Mouse (Mus musculus) MEL (cell line): Measurements from ENCODE around the gene Lrrfip2. TPM values are rescaled to one million over a fixed set of nuclear protein-coding genes. Genes with fewer than 3 reads are reported as not detected.

Experiments
- DNase-seq: peaks from one replicate; pipeline ENCODE4 v3.0.0; 2011; ENCODE audit warnings: low read depth, low spot score
- H3K27ac ChIP-seq: 2 replicates; pipeline ENCODE4 v1.5.1; 2012; ENCODE audit warnings: low read depth, mild to moderate bottlenecking, control low read depth, low read length, moderate library complexity; ENCODE audit not compliant: control insufficient read depth
- H3K27me3 ChIP-seq, 2 experiments: fragments of 150-350 bp in 1 of 2; sonication (generic) in 1 of 2; 2 replicates each; pipeline ENCODE4 v1.6.1; 2012; ENCODE audit warnings: low read length in 2 of 2, mild to moderate bottlenecking in 2 of 2, improper control_type of control experiment in 1 of 2, moderate library complexity in 1 of 2; ENCODE audit not compliant: insufficient read depth in 2 of 2, control insufficient read depth in 1 of 2
- H3K36me3 ChIP-seq, 2 experiments: 2 replicates each; pipeline ENCODE4 v1.6.1; 2012 to 2014; ENCODE audit warnings: low read length in 2 of 2, improper control_type of control experiment in 1 of 2, inconsistent platforms in 1 of 2, mild to moderate bottlenecking in 1 of 2; ENCODE audit not compliant: insufficient read depth in 2 of 2, control insufficient read depth in 1 of 2
- H3K4me1 ChIP-seq, 2 experiments: fragments of 150-350 bp in 1 of 2; sonication (generic) in 1 of 2; 2 replicates each; pipeline ENCODE4 v1.6.1; 2012; ENCODE audit warnings: low read length in 2 of 2, improper control_type of control experiment in 1 of 2, mild to moderate bottlenecking in 1 of 2; ENCODE audit not compliant: insufficient read depth in 2 of 2, control insufficient read depth in 1 of 2
- H3K4me3 ChIP-seq, 2 experiments: fragments of 150-350 bp in 1 of 2; sonication (generic) in 1 of 2; 2 replicates each; pipeline ENCODE4 v1.5.1; 2012; ENCODE audit warnings: low read depth in 2 of 2, low read length in 2 of 2, mild to moderate bottlenecking in 2 of 2, moderate library complexity in 2 of 2, control low read depth in 1 of 2, improper control_type of control experiment in 1 of 2; ENCODE audit not compliant: control insufficient read depth in 1 of 2, insufficient read depth in 1 of 2
- H3K79me2 ChIP-seq: 2 replicates; pipeline ENCODE4 v1.6.1; 2012; ENCODE audit warnings: mild to moderate bottlenecking, low read length, moderate library complexity; ENCODE audit not compliant: control insufficient read depth, poor library complexity, insufficient read depth
- H3K9ac ChIP-seq: 2 replicates; pipeline ENCODE4 v1.6.1; 2012; ENCODE audit warnings: low read depth, mild to moderate bottlenecking, control low read depth, low read length, moderate library complexity; ENCODE audit not compliant: control insufficient read depth, poor library complexity, severe bottlenecking
- H3K9me3 ChIP-seq: fragments of 150-350 bp; sonication (generic); replicated peaks from 2 replicates; pipeline ENCODE4 v1.6.1; 2012; ENCODE audit warnings: mild to moderate bottlenecking, low read length, improper control_type of control experiment, moderate library complexity; ENCODE audit not compliant: insufficient read depth
- CHD2 ChIP-seq: IDR thresholded peaks from 2 replicates; pipeline ENCODE4 v1.6.1; 2011; ENCODE audit warnings: low read length, improper control_type of control experiment
- CTCF ChIP-seq, 3 experiments: IDR thresholded peaks in 2 of 3; conservative IDR thresholded peaks in 1 of 3; 2 replicates each; pipeline ENCODE4 v1.5.1; 2011 to 2012; ENCODE audit warnings: low read length in 3 of 3, low read depth in 2 of 3, mild to moderate bottlenecking in 2 of 3, improper control_type of control experiment in 1 of 3, inconsistent platforms in 1 of 3, mixed read lengths in 1 of 3, moderate library complexity in 1 of 3; ENCODE audit not compliant: control insufficient read depth in 1 of 3, insufficient read depth in 1 of 3, poor library complexity in 1 of 3, severe bottlenecking in 1 of 3
- E2F4 ChIP-seq: IDR thresholded peaks from 2 replicates; pipeline ENCODE4 v1.6.1; 2011; ENCODE audit warnings: low read depth, low read length, improper control_type of control experiment, borderline replicate concordance
- GABPA ChIP-seq: IDR thresholded peaks from 2 replicates; pipeline ENCODE4 v1.6.1; 2012; ENCODE audit warnings: low read depth, mild to moderate bottlenecking, inconsistent platforms, low read length, improper control_type of control experiment, moderate library complexity
- GATA1 ChIP-seq: IDR thresholded peaks from 2 replicates; pipeline ENCODE4 v1.6.1; 2011; ENCODE audit warnings: low read depth, low read length, improper control_type of control experiment
- MAFK ChIP-seq: IDR thresholded peaks from 2 replicates; pipeline ENCODE4 v1.6.1; 2011; ENCODE audit warnings: low read depth, mild to moderate bottlenecking, low read length, improper control_type of control experiment, borderline replicate concordance
- MAX ChIP-seq: IDR thresholded peaks from 2 replicates; pipeline ENCODE4 v1.6.1; 2011; ENCODE audit warnings: low read length, improper control_type of control experiment
- MXI1 ChIP-seq: IDR thresholded peaks from 2 replicates; pipeline ENCODE4 v1.6.1; 2011; ENCODE audit warnings: mild to moderate bottlenecking, low read depth, low read length, improper control_type of control experiment
- MYB ChIP-seq: IDR thresholded peaks from 2 replicates; pipeline ENCODE4 v1.6.1; 2011; ENCODE audit warnings: mild to moderate bottlenecking, low read depth, low read length, improper control_type of control experiment
- NELFE ChIP-seq: IDR thresholded peaks from 2 replicates; pipeline ENCODE4 v1.6.1; 2011; ENCODE audit warnings: low read depth, low read length, improper control_type of control experiment
- POLR2A ChIP-seq, 2 experiments: IDR thresholded peaks; 2 replicates each; pipeline ENCODE4 v1.6.1; 2011 to 2012; ENCODE audit warnings: low read length in 2 of 2, mild to moderate bottlenecking in 2 of 2, control low read depth in 1 of 2, improper control_type of control experiment in 1 of 2, low read depth in 1 of 2, moderate library complexity in 1 of 2; ENCODE audit not compliant: control insufficient read depth in 1 of 2, insufficient read depth in 1 of 2, poor library complexity in 1 of 2
- POLR2AphosphoS5 ChIP-seq: IDR thresholded peaks from 2 replicates; pipeline ENCODE4 v1.6.1; 2012; ENCODE audit warnings: low read depth, borderline replicate concordance, mild to moderate bottlenecking, inconsistent platforms, low read length, moderate library complexity, mixed read lengths
- RAD21 ChIP-seq: IDR thresholded peaks from 2 replicates; pipeline ENCODE4 v1.6.1; 2011; ENCODE audit warnings: mild to moderate bottlenecking, low read depth, low read length, improper control_type of control experiment
- TAL1 ChIP-seq: IDR thresholded peaks from 2 replicates; pipeline ENCODE4 v1.6.1; 2012; ENCODE audit warnings: mild to moderate bottlenecking, inconsistent platforms, low read length, moderate library complexity, mixed read lengths
- USF2 ChIP-seq, 2 experiments: IDR thresholded peaks; 2 replicates each; pipeline ENCODE4 v1.6.1; 2011 to 2012; ENCODE audit warnings: improper control_type of control experiment in 2 of 2, low read length in 2 of 2, borderline replicate concordance in 1 of 2, inconsistent platforms in 1 of 2, low read depth in 1 of 2, mild to moderate bottlenecking in 1 of 2; ENCODE audit not compliant: insufficient read depth in 1 of 2
- ZKSCAN1 ChIP-seq: IDR thresholded peaks from 2 replicates; pipeline ENCODE4 v1.6.1; 2012; ENCODE audit warnings: low read depth, mild to moderate bottlenecking, inconsistent platforms, low read length, improper control_type of control experiment, moderate library complexity
- ZMIZ1 ChIP-seq: IDR thresholded peaks from 2 replicates; pipeline ENCODE4 v1.6.1; 2012; ENCODE audit warnings: low read depth, mild to moderate bottlenecking, inconsistent platforms, low read length, improper control_type of control experiment, moderate library complexity
- ZNF384 ChIP-seq: IDR thresholded peaks from 2 replicates; pipeline ENCODE4 v1.6.1; 2012; ENCODE audit warnings: low read depth, mild to moderate bottlenecking, inconsistent platforms, low read length, improper control_type of control experiment
- polyA plus RNA-seq, 2 experiments: library from polyadenylated mRNA; stranded (reverse) in 1 of 2; unstranded in 1 of 2; fragments of >175 nt in 1 of 2; fragments of >200 nt in 1 of 2; gene quantifications; 2 replicates each; pipeline versions ENCODE4 v1.2.1 to v1.2.4; 2012; ENCODE audit warnings: low replicate concordance in 2 of 2, low read depth in 1 of 2; ENCODE audit not compliant: insufficient read length in 2 of 2, insufficient read depth in 1 of 2, missing spikeins in 1 of 2
- total RNA-seq: library from RNA; depleted of rRNA; stranded (reverse); fragments of 300-350 nt; gene quantifications from 2 replicates; pipeline ENCODE4 v1.2.3, GENCODE M21; 2012

The Lrrfip2 gene
- total and polyA plus RNA-seq, 3 experiments, result 26.0 to 42.7 TPM; not detected in 1

DNA sequence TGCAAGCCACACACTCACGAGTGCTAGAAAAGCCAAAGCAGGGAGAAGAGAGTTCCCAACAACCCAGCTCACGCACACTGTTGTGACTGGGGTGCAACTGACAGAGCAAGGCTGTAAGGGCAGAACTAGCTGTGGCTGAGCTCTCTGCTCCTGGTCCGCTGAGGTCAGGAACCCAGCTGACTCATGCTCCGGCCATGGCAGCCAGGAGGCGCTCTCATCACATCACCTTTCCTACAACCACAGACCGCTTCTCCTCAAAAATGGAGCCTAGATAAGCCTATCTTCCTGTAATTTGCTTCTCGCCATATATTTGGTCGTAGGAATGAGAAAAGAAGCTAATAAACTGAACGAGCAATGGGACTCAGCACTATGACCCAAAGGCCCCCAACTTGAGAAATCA lies 117.3 kb downstream of the Lrrfip2 start:
- no peak for DNase-seq
- H3K4me3 ChIP-seq, result no peak overlapping the region
- no peaks in the 10 kb centered on the region for H3K9me3 ChIP-seq
- H3K79me2 ChIP-seq, result no peaks in the 10 kb centered on the region
- TF ChIP-seq RAD21 (no peak), POLR2AphosphoS5 (no peak), CTCF (IDR thresholded peaks at IDR 0.05 in 2 of 3, conservative IDR thresholded peaks at IDR 0.05 in 1 of 3; ENCODE audit: control insufficient read depth in 1 of 3, insufficient read depth in 1 of 3, low read depth in 2 of 3, low read length in 3 of 3, poor library complexity in 1 of 3, severe bottlenecking in 1 of 3) (peak; percentile 2 to 54 (median 21); a peak in 4 of 6 replicates)
- TF ChIP-seq, all 39 proteins: peak for 1
- H3K27ac ChIP-seq, result no peak overlapping the region
- H3K27me3 ChIP-seq, result no peaks in the 10 kb centered on the region
- H3K36me3 ChIP-seq, result peaks cover 0 to 21% of the 10 kb centered on the region in 2 experiments; a peak in 2 of 4 replicates
- H3K4me1 ChIP-seq, result no peaks in the 10 kb centered on the region
- H3K9ac ChIP-seq, result no peak overlapping the region

GRCm38 (mm10) chr9:111237726-111238125 lies 120.3 kb downstream of the Lrrfip2 start:
- no peak overlapping the region for H3K4me3 ChIP-seq
- no peaks in the 10 kb centered on the region for H3K79me2 ChIP-seq
- H3K36me3 ChIP-seq, result peaks cover 0 to 19% of the 10 kb centered on the region in 2 experiments; a peak in 2 of 4 replicates
- H3K27me3 ChIP-seq, result no peaks in the 10 kb centered on the region
- H3K9me3 ChIP-seq, result no peaks in the 10 kb centered on the region
- DNase-seq, result no peak
- TF ChIP-seq TAL1 (no peak), NELFE (no peak), ZNF384 (no peak), MAFK (no peak), CHD2 (no peak)
- TF ChIP-seq, all 39 proteins: peak for 0
- Histone ChIP-seq H3K4me1 (no peaks in the 10 kb centered on the region), H3K27ac (no peak overlapping the region), H3K9ac (no peak overlapping the region)

DNA sequence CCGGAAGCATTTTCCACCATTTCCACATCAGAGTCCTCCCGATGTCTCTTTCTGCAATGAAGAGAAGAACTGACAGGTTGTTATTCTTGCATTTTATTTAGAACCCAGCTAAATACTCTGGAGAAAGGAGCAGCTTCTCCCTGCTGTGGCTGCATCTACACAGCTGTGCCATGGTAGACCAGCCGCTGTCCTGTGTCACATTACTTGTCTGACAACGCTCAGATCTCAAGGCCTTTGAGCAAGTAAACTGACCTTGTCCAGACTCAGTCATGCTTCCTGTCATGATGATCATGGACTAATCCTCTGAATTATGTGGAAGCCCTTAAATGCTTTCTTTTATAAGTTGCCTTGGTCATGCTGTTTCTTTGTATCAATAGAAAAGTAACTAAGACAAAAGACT lies 122.4 kb downstream of the Lrrfip2 start:
- H3K27ac ChIP-seq, result no peak overlapping the region
- H3K4me3 ChIP-seq, result no peak overlapping the region
- H3K4me1 ChIP-seq, result no peaks in the 10 kb centered on the region
- no peaks in the 10 kb centered on the region for H3K27me3 ChIP-seq
- DNase-seq, result no peak
- H3K9ac ChIP-seq, result no peak overlapping the region
- TF ChIP-seq MYB, result no peak
- TF ChIP-seq MXI1, result no peak
- TF ChIP-seq E2F4, result no peak
- TF ChIP-seq ZKSCAN1, result no peak
- no peak for TF ChIP-seq GABPA
- TF ChIP-seq TAL1, result no peak
- no peak for TF ChIP-seq POLR2A (IDR thresholded peaks at IDR 0.05; ENCODE audit: control insufficient read depth in 1 of 2, insufficient read depth in 1 of 2, low read depth in 1 of 2, low read length in 2 of 2, poor library complexity in 1 of 2)
- no peak for TF ChIP-seq MAFK
- no peak for TF ChIP-seq ZMIZ1
- TF ChIP-seq GATA1, result no peak
- TF ChIP-seq USF2 (IDR thresholded peaks at IDR 0.05; ENCODE audit: borderline replicate concordance in 1 of 2, insufficient read depth in 1 of 2, low read depth in 1 of 2, low read length in 2 of 2), result no peak
- TF ChIP-seq MAX, result no peak
- no peak for TF ChIP-seq ZNF384
- peaks cover 0 to 16% of the 10 kb centered on the region in 2 experiments; a peak in 2 of 4 replicates for H3K36me3 ChIP-seq
- H3K9me3 ChIP-seq, result no peaks in the 10 kb centered on the region
- no peaks in the 10 kb centered on the region for H3K79me2 ChIP-seq
